Mouse (Mus musculus): ENCODE data around the gene Ctnnbl1. TPM values are rescaled to one million over a fixed set of nuclear protein-coding genes. Genes with fewer than 3 reads are reported as not detected.

Ctnnbl1 gene
- polyA plus RNA-seq, 1 experiment from 2014 or later: 62.7 TPM

DNA sequence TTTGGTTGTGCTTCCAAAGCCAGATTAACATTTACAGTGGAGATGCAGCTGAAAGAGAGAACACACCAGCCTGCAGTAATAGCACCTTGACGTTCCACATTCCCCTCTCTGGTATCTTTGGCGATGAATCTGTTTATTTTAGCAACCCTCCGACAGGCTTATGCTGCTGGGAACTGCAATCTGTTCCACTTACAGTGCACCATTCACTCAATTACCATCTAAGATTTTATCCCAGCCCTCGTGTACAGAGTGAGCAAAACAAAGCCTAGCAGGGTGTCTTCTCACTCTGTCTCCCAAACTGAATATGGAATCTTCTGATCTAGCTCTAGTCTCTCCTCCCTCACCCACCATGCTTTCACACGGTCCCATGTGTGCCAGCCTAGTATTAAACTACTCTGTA is 140.8 kb downstream of the Ctnnbl1 start:
- H3K9me3 ChIP-seq (replicated peaks; ENCODE audit: control insufficient read depth, low read length, poor library complexity, severe bottlenecking): no peaks in the 10 kb centered on the region
- WGBS: 54% methylated on average over 5 of the region's 5 CpGs

DNA sequence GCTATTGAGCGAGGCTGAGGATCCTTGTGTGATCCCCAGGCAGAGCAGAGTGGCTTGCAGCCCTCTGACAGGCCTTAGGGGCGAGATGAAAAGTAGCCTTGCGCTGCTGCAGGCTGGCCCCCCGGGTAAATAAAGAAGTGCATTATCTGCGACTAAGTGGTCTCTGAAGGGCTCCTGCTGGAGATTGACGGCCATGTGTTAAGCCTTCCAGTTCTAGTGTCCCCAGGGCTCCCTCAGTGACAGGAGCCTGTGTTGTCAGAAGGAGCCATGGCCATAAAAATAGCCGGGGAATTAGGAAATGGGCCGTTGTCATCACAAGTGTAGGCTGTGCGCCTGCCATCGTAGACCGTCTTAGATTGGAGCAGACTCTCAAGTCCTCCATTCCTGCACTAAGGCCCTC is 144.7 kb downstream of the Ctnnbl1 start:
- ATAC-seq: peak; percentile 19; the same call in 1 of the 2 replicates

More for the DNA sequence above, 140.8 kb downstream of the Ctnnbl1 start:
- Histone ChIP-seq H3K27me3 (ENCODE audit: control insufficient read depth, insufficient read depth, low read depth, low read length) (no peaks in the 10 kb centered on the region), H3K27ac (ENCODE audit: low read length) (peak overlapping the region; percentile 48; the same call in 1 of the 2 replicates), H3K9ac (ENCODE audit: low read depth, low read length) (no peak overlapping the region), H3K4me1 (ENCODE audit: control insufficient read depth, insufficient read depth, low read length) (peaks cover 16% of the 10 kb centered on the region), H3K36me3 (ENCODE audit: control insufficient read depth, insufficient read depth, low read length) (no peaks in the 10 kb centered on the region), H3K4me3 (ENCODE audit: low read depth, low read length) (no peak overlapping the region), H3K4me2 (ENCODE audit: low read length) (no peak overlapping the region)
- no peak for ATAC-seq

DNA sequence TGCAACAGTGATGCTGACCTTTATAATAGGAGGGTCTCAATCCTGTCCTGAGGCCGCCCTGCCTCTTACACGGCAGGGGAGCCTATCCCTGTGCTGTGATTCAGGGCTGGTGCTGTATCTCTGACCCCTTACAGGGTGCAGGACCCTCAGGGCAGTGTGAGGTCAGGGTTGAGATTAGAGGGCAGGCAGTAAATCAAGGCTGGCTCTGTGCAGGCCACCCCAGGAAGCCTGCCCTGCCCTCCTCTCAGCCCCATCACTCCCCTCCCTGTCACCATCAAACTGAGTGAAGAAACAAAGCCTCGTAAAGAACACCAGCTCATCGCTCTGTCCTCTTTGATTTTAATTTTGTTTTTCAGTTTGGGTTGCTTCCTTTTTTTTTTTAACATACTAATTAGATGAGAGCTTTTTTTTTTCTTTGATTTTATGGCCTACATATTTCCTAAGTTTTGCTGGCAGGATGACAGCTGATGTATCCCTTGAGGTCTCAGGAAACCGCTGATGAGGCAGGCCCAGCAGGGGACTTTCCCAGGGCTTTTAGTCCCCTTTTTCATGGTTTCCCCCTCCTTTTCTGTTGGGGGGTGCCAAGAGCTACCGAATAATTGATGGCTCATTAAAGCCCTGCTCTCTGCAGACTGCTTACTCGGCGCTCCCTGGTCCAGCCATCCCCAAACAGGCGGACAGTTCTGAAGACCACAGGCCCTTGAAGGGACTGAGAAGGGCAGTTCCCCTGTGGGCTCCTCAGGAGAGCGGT is 150.2 kb downstream of the Ctnnbl1 start:
- 20% methylated on average over 10 of the region's 10 CpGs for WGBS
- Histone ChIP-seq H3K4me3 (ENCODE audit: low read depth, low read length) (no peak overlapping the region), H3K36me3 (ENCODE audit: control insufficient read depth, insufficient read depth, low read length) (0 out of 2 replicates have a peak, but pooled peaks cover 2% of the 10 kb centered on the region), H3K9ac (ENCODE audit: low read depth, low read length) (no peak overlapping the region), H3K4me2 (ENCODE audit: low read length) (no peak overlapping the region), H3K27me3 (ENCODE audit: control insufficient read depth, insufficient read depth, low read depth, low read length) (no peaks in the 10 kb centered on the region), H3K4me1 (ENCODE audit: control insufficient read depth, insufficient read depth, low read length) (peaks cover 34% of the 10 kb centered on the region), H3K9me3 (replicated peaks; ENCODE audit: control insufficient read depth, low read length, poor library complexity, severe bottlenecking) (no peaks in the 10 kb centered on the region), H3K27ac (ENCODE audit: low read length) (peak overlapping the region; percentile 78)
- no peak for ATAC-seq

More for the DNA sequence above, 144.7 kb downstream of the Ctnnbl1 start:
- WGBS: 22% methylated on average over 11 of the region's 11 CpGs
- peaks cover 18% of the 10 kb centered on the region for H3K4me1 ChIP-seq (ENCODE audit: control insufficient read depth, insufficient read depth, low read length)
- no peak overlapping the region for H3K4me2 ChIP-seq (ENCODE audit: low read length)
- no peak overlapping the region for H3K9ac ChIP-seq (ENCODE audit: low read depth, low read length)
- no peaks in the 10 kb centered on the region for H3K27me3 ChIP-seq (ENCODE audit: control insufficient read depth, insufficient read depth, low read depth, low read length)
- H3K27ac ChIP-seq (ENCODE audit: low read length): 0 out of 2 replicates have a peak overlapping the region, but pooled peaks have one; percentile 6
- no peak overlapping the region for H3K4me3 ChIP-seq (ENCODE audit: low read depth, low read length)
- H3K9me3 ChIP-seq (replicated peaks; ENCODE audit: control insufficient read depth, low read length, poor library complexity, severe bottlenecking): no peaks in the 10 kb centered on the region
- H3K36me3 ChIP-seq (ENCODE audit: control insufficient read depth, insufficient read depth, low read length): 0 out of 2 replicates have a peak, but pooled peaks cover 2% of the 10 kb centered on the region

DNA sequence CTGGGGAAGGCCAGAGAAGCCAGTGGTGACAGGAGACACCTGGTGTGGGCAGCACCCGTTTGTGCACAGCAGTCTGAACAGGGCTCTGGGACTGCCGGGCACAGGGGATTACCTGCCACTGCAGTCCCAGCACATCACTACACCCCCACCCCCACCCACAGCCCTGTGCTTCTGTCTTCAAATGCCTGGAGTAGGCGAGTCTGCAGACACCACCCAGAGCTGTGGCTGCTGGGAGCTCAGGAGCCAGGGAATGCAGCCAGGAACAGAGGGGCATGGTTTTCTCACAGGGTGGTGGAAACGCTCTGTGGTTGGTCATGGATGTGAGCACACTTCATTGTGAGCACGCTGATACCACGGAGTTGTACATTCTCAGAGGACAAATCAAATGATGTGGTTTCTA is 154.0 kb downstream of the Ctnnbl1 start:
- H3K4me1 ChIP-seq (ENCODE audit: control insufficient read depth, insufficient read depth, low read length): peaks cover 33% of the 10 kb centered on the region
- ATAC-seq: no peak
- 66% methylated on average over 6 of the region's 6 CpGs for WGBS

DNA sequence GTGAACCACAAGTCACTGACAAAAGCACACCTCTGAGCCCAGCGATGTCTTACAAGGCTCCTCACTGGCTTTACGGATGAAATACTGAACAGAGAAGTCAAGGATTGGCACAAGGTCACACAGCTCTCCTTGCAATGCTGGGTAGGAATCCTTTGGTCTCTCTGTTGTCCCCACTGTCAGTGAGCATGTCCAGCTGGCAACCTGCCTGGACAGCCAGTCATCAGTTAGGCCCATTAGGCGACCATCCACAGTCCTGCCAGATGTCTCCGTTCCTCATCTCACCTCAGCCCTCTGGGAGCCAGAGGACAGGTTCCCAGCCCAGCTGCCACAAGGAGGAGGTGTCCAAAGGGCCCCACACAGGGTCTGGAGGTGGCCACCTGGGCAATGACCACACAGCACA is 159.9 kb downstream of the Ctnnbl1 start:
- no peaks in the 10 kb centered on the region; the same call in 1 of the 2 replicates for H3K27me3 ChIP-seq (ENCODE audit: control insufficient read depth, insufficient read depth, low read depth, low read length)
- no peak overlapping the region for H3K4me2 ChIP-seq (ENCODE audit: low read length)
- WGBS: 83% methylated on average over 4 of the region's 4 CpGs
- no peak overlapping the region for H3K4me3 ChIP-seq (ENCODE audit: low read depth, low read length)
- H3K27ac ChIP-seq (ENCODE audit: low read length): no peak overlapping the region
- H3K4me1 ChIP-seq (ENCODE audit: control insufficient read depth, insufficient read depth, low read length): no peaks in the 10 kb centered on the region
- H3K36me3 ChIP-seq (ENCODE audit: control insufficient read depth, insufficient read depth, low read length): no peaks in the 10 kb centered on the region
- ATAC-seq: no peak
- H3K9me3 ChIP-seq (replicated peaks; ENCODE audit: control insufficient read depth, low read length, poor library complexity, severe bottlenecking): no peaks in the 10 kb centered on the region
- no peak overlapping the region for H3K9ac ChIP-seq (ENCODE audit: low read depth, low read length)

More for the DNA sequence above, 154.0 kb downstream of the Ctnnbl1 start:
- no peak overlapping the region for H3K4me3 ChIP-seq (ENCODE audit: low read depth, low read length)
- H3K27ac ChIP-seq (ENCODE audit: low read length): no peak overlapping the region
- H3K4me2 ChIP-seq (ENCODE audit: low read length): no peak overlapping the region
- no peaks in the 10 kb centered on the region for H3K9me3 ChIP-seq (replicated peaks; ENCODE audit: control insufficient read depth, low read length, poor library complexity, severe bottlenecking)
- no peak overlapping the region for H3K9ac ChIP-seq (ENCODE audit: low read depth, low read length)
- H3K36me3 ChIP-seq (ENCODE audit: control insufficient read depth, insufficient read depth, low read length): no peaks in the 10 kb centered on the region
- H3K27me3 ChIP-seq (ENCODE audit: control insufficient read depth, insufficient read depth, low read depth, low read length): no peaks in the 10 kb centered on the region

DNA sequence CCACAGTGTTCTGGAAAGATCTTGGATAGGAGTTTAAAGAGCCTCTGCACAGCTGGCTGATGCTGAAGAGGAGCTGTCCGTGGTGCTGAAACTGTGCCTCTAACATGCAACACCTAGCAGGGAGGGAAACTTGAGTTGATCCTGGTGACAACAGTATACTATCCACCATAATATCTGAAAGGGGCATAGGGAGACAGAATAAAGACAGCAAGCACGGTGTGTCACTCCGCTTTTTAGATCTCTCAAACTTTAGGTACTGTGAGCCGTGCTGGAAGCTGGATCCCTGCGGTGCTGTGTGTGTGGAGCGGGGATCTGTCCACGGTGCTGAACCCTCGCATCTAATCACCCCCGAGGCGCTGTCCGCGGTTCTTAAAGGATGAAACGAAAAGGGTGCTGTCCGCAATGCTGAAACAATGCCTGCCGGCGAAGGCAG is 176.0 kb downstream of the Ctnnbl1 start:
- H3K27me3 ChIP-seq (ENCODE audit: control insufficient read depth, insufficient read depth, low read depth, low read length): peaks cover 2% of the 10 kb centered on the region; the same call in 1 of the 2 replicates
- peak overlapping the region; percentile 50 for H3K9ac ChIP-seq (ENCODE audit: low read depth, low read length)
- under 1% methylated on average over 16 of the region's 16 CpGs for WGBS
- no peak for ATAC-seq
- peaks cover 26% of the 10 kb centered on the region for H3K4me1 ChIP-seq (ENCODE audit: control insufficient read depth, insufficient read depth, low read length)
- no peaks in the 10 kb centered on the region for H3K36me3 ChIP-seq (ENCODE audit: control insufficient read depth, insufficient read depth, low read length)
- peak overlapping the region; percentile 88 for H3K4me2 ChIP-seq (ENCODE audit: low read length)
- H3K27ac ChIP-seq (ENCODE audit: low read length): peak overlapping the region; percentile 93
- H3K9me3 ChIP-seq (replicated peaks; ENCODE audit: control insufficient read depth, low read length, poor library complexity, severe bottlenecking): no peaks in the 10 kb centered on the region
- H3K4me3 ChIP-seq (ENCODE audit: low read depth, low read length): peak overlapping the region; percentile 76

DNA sequence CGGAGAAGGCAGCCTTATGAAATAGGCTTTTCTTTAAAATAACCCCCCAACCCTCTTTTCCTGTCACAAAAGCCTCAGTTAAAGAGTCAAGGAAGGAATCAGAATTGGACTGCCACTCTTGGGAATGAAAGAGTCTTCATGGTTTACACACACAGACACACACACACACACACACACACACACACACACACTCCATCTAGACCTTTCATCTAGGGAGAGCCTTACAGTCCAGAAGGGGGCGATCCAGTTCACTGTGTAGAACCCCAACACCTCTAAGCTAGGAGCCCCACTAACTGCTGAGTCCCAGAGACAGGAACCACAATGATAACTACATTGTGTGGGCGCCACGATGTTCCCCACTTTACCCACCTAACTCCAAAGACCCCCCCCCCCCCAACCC is 176.5 kb downstream of the Ctnnbl1 start:
- Histone ChIP-seq H3K36me3 (ENCODE audit: control insufficient read depth, insufficient read depth, low read length) (no peaks in the 10 kb centered on the region), H3K4me2 (ENCODE audit: low read length) (peak overlapping the region; percentile 88), H3K27ac (ENCODE audit: low read length) (peak overlapping the region; percentile 93), H3K27me3 (ENCODE audit: control insufficient read depth, insufficient read depth, low read depth, low read length) (no peaks in the 10 kb centered on the region; the same call in 1 of the 2 replicates), H3K9ac (ENCODE audit: low read depth, low read length) (peak overlapping the region; percentile 50), H3K4me1 (ENCODE audit: control insufficient read depth, insufficient read depth, low read length) (peaks cover 30% of the 10 kb centered on the region), H3K4me3 (ENCODE audit: low read depth, low read length) (peak overlapping the region; percentile 76), H3K9me3 (replicated peaks; ENCODE audit: control insufficient read depth, low read length, poor library complexity, severe bottlenecking) (no peaks in the 10 kb centered on the region)
- WGBS: 2% methylated on average over 4 of the region's 4 CpGs
- peak; percentile 47; the same call in 1 of the 2 replicates for ATAC-seq

DNA sequence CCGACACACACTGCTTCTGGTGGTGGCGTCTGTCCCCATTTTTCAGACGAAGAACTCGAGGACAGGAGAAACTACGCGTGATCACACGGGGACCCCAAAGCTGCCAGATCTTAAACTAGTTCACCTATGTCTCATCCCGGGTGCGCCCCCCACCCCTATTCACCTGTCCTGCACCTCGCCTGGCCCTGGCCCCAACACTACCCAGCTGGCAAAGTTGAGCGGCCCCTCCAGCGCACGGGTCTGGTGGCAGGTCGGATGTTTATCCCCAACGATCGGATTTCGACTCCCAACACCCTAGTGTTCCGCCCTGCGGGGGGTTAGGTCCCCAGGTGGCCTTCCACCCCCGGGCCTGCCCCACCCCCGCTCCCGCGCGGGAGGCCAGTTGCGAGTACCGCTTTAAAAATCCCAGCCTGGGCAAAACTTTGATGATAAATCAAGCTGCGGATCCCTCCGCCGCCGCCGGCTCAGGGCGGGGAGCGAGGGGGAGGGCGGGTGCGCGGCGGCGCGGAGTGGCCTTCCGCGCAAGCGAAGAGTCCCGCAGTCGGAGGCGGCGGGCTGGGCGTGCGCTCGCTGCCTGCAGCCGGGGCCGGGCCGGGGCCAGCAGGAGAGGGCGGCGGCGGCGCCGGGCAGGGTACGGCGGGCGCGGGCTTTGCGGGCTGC is 177.0 kb downstream of the Ctnnbl1 start, which contains the start of gene Vstm2l:
Gene Vstm2l, plus strand, starts transcription at position 549 of the 660 bp plus-strand sequence.
- Histone ChIP-seq H3K4me3 (ENCODE audit: low read depth, low read length) (peak within 1 kb of the TSS; percentile 76), H3K36me3 (ENCODE audit: control insufficient read depth, insufficient read depth, low read length) (no peaks in the 10 kb centered on the region), H3K9ac (ENCODE audit: low read depth, low read length) (peak within 1 kb of the TSS; percentile 89), H3K4me2 (ENCODE audit: low read length) (peak within 1 kb of the TSS; percentile 88), H3K27ac (ENCODE audit: low read length) (peak within 1 kb of the TSS; percentile 93), H3K4me1 (ENCODE audit: control insufficient read depth, insufficient read depth, low read length) (peaks cover 36% of the 10 kb centered on the region), H3K27me3 (ENCODE audit: control insufficient read depth, insufficient read depth, low read depth, low read length) (no peaks in the 10 kb centered on the region; the same call in 1 of the 2 replicates), H3K9me3 (replicated peaks; ENCODE audit: control insufficient read depth, low read length, poor library complexity, severe bottlenecking) (no peaks in the 10 kb centered on the region)
- peak; percentile 41; the same call in 1 of the 2 replicates for ATAC-seq
- WGBS: 1% methylated on average over 52 of the region's 62 CpGs

Measured in midbrain, embryonic 16.5 days (tissue).